Mouse (Mus musculus): ENCODE data around the gene Pip5k1c. TPM values are rescaled to one million over a fixed set of nuclear protein-coding genes. Genes with fewer than 3 reads are reported as not detected.

The Pip5k1c gene
- polyA plus RNA-seq, 1 experiment from 2014 or later, result 74.9 TPM

DNA sequence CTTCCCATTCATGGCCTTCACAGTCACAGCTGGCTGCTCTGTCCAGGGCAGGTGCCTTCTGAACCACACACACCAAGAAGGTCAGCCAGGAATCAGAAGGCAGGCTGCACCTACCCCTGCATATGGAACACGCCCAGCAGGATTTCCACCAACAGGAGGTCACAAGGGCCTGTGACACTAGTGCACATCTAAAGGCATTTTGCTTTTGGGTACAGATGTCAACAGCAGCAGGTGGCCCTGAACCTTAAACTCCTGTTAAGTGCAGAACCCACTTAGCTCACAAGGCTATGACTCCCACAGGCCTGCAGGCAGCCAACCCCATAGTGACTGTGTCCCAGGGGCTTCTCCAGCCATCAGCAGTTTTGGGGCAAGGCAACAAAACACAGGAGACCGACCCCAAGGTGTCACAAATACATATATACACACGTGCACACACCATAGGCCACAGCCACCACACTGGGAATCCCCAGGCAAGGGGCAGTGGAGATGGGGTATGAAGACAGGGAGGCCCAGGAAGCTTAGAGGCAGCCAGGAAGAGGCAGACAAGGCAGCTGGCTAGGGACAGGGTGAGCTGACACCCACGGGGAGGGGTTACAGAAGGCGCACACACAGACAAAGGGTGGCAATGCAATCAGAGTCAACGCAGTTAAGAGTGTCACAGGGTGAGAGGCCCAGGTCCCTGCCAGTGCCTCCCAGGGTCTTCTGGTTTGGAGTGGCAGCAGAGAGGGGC lies 73.9 kb downstream of the Pip5k1c start:
- Histone ChIP-seq H3K4me1 (replicated peaks; ENCODE audit: control insufficient read depth, insufficient read depth, low read length) (peaks cover 29% of the 10 kb centered on the region), H3K36me3 (ENCODE audit: control insufficient read depth, insufficient read depth, low read length) (peaks cover 32% of the 10 kb centered on the region), H3K27me3 (ENCODE audit: control insufficient read depth, insufficient read depth, low read length) (peaks cover 19% of the 10 kb centered on the region), H3K4me3 (ENCODE audit: low read depth, low read length) (no peak overlapping the region), H3K4me2 (ENCODE audit: low read depth, low read length, severe bottlenecking) (no peak overlapping the region), H3K9me3 (ENCODE audit: control insufficient read depth, low read length) (no peaks in the 10 kb centered on the region), H3K27ac (ENCODE audit: low read depth, low read length) (no peak overlapping the region), H3K9ac (ENCODE audit: low read length) (no peak overlapping the region)
- WGBS, result 83% methylated on average over 6 of the region's 6 CpGs
- no peak for ATAC-seq (replicated peaks; ENCODE audit: low FRiP score)
- DNase-seq (ENCODE audit: low spot score), result no peak

DNA sequence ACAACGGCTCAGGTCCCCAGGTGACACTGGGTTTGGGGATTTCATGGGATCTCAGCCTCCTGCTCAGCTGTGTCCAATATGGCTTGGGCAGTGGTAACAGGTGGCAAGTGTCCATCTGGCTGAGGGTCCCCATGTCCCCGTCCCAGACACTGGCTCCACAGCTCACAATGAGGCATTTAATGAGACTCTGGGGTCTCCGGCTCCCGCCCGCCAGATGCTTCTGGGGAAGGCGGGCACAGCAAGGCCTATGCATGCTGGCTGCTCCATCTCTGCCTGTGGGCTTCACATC lies 74.4 kb downstream of the Pip5k1c start:
- no peak for DNase-seq (ENCODE audit: low spot score)
- peaks cover 19% of the 10 kb centered on the region for H3K27me3 ChIP-seq (ENCODE audit: control insufficient read depth, insufficient read depth, low read length)
- H3K27ac ChIP-seq (ENCODE audit: low read depth, low read length), result no peak overlapping the region
- H3K9ac ChIP-seq (ENCODE audit: low read length), result no peak overlapping the region
- no peak overlapping the region for H3K4me2 ChIP-seq (ENCODE audit: low read depth, low read length, severe bottlenecking)
- H3K9me3 ChIP-seq (ENCODE audit: control insufficient read depth, low read length), result no peaks in the 10 kb centered on the region
- H3K36me3 ChIP-seq (ENCODE audit: control insufficient read depth, insufficient read depth, low read length), result peaks cover 32% of the 10 kb centered on the region
- no peak for ATAC-seq (replicated peaks; ENCODE audit: low FRiP score)
- 86% methylated on average over 6 of the region's 6 CpGs for WGBS
- H3K4me3 ChIP-seq (ENCODE audit: low read depth, low read length), result no peak overlapping the region
- peaks cover 29% of the 10 kb centered on the region for H3K4me1 ChIP-seq (replicated peaks; ENCODE audit: control insufficient read depth, insufficient read depth, low read length)

Small RNAs within 50 kb of the gene (microRNA-seq; reads per million reads assigned to microRNA genes)
- gene Mir3057 (ENCODE audit: insufficient number of aligned reads), result 20.2 reads per million, percentile 13 among the genes with 10 or more reads in this experiment

Other genes starting within 250 kb of the Pip5k1c start
- 259 and 265 TPM in 2 replicates for gene Sgta, start 232.8 kb upstream of the Pip5k1c start, polyA plus RNA-seq (2014; fragmentation: Nextera tagmentation; extraction: Ambion mirVana)
- gene Thop1, start 222.9 kb upstream of the Pip5k1c start, polyA plus RNA-seq (2014; fragmentation: Nextera tagmentation; extraction: Ambion mirVana), result 76.1 and 78.9 TPM in 2 replicates
- 0.33 and 0.49 TPM in 2 replicates for gene Creb3l3, start 194.1 kb upstream of the Pip5k1c start, polyA plus RNA-seq (2014; fragmentation: Nextera tagmentation; extraction: Ambion mirVana)
- 212 and 232 TPM in 2 replicates for gene Map2k2, start 187.0 kb upstream of the Pip5k1c start, polyA plus RNA-seq (2014; fragmentation: Nextera tagmentation; extraction: Ambion mirVana)
- gene Zbtb7a, start 157.7 kb upstream of the Pip5k1c start, polyA plus RNA-seq (2014; fragmentation: Nextera tagmentation; extraction: Ambion mirVana), result 8.8 and 10.1 TPM in 2 replicates
- gene Pias4, start 125.0 kb upstream of the Pip5k1c start, polyA plus RNA-seq (2014; fragmentation: Nextera tagmentation; extraction: Ambion mirVana), result 54.0 and 65.0 TPM in 2 replicates
- gene Eef2, start 116.3 kb upstream of the Pip5k1c start, polyA plus RNA-seq (2014; fragmentation: Nextera tagmentation; extraction: Ambion mirVana), result 467 and 501 TPM in 2 replicates
- gene Dapk3, start 110.0 kb upstream of the Pip5k1c start, polyA plus RNA-seq (2014; fragmentation: Nextera tagmentation; extraction: Ambion mirVana), result 54.8 and 59.3 TPM in 2 replicates
- gene 4930442H23Rik, start 109.1 kb upstream of the Pip5k1c start, polyA plus RNA-seq (2014; fragmentation: Nextera tagmentation; extraction: Ambion mirVana), result not detected in 2 replicates
- gene Nmrk2, start 90.9 kb upstream of the Pip5k1c start, polyA plus RNA-seq (2014; fragmentation: Nextera tagmentation; extraction: Ambion mirVana), result not detected in 2 replicates
- gene Atcay, start 62.1 kb upstream of the Pip5k1c start, polyA plus RNA-seq (2014; fragmentation: Nextera tagmentation; extraction: Ambion mirVana), result 20.9 and 23.2 TPM in 2 replicates
- gene Zfr2, start 59.8 kb upstream of the Pip5k1c start, polyA plus RNA-seq (2014; fragmentation: Nextera tagmentation; extraction: Ambion mirVana), result 5.3 and 6.4 TPM in 2 replicates
- 2.6 and 4.0 TPM in 2 replicates for gene Matk, start 40.0 kb upstream of the Pip5k1c start, polyA plus RNA-seq (2014; fragmentation: Nextera tagmentation; extraction: Ambion mirVana)
- 147 and 154 TPM in 2 replicates for gene Mrpl54, start 26.0 kb upstream of the Pip5k1c start, polyA plus RNA-seq (2014; fragmentation: Nextera tagmentation; extraction: Ambion mirVana)
- 36.2 and 42.0 TPM in 2 replicates for gene Apba3, start 26.0 kb upstream of the Pip5k1c start, polyA plus RNA-seq (2014; fragmentation: Nextera tagmentation; extraction: Ambion mirVana)
- gene Tjp3, start 1.4 kb upstream of the Pip5k1c start, polyA plus RNA-seq (2014; fragmentation: Nextera tagmentation; extraction: Ambion mirVana), result 10.1 and 11.9 TPM in 2 replicates
- gene Cactin, start 28.1 kb downstream of the Pip5k1c start, polyA plus RNA-seq (2014; fragmentation: Nextera tagmentation; extraction: Ambion mirVana), result 51.2 and 53.2 TPM in 2 replicates
- gene Tbxa2r, start 35.8 kb downstream of the Pip5k1c start, polyA plus RNA-seq (2014; fragmentation: Nextera tagmentation; extraction: Ambion mirVana), result 1.9 and 2.6 TPM in 2 replicates
- gene Gipc3, start 50.3 kb downstream of the Pip5k1c start, polyA plus RNA-seq (2014; fragmentation: Nextera tagmentation; extraction: Ambion mirVana), result 0.07 TPM in 1 of 2 replicates, not detected in the other
- 109 and 111 TPM in 2 replicates for gene Hmg20b, start 57.5 kb downstream of the Pip5k1c start, polyA plus RNA-seq (2014; fragmentation: Nextera tagmentation; extraction: Ambion mirVana)
- gene Mfsd12, start 64.5 kb downstream of the Pip5k1c start, polyA plus RNA-seq (2014; fragmentation: Nextera tagmentation; extraction: Ambion mirVana), result 4.5 and 4.7 TPM in 2 replicates
- gene 4930404N11Rik, start 72.9 kb downstream of the Pip5k1c start, polyA plus RNA-seq (2014; fragmentation: Nextera tagmentation; extraction: Ambion mirVana), result 0.15 and 0.40 TPM in 2 replicates
- gene Fzr1, start 85.6 kb downstream of the Pip5k1c start, polyA plus RNA-seq (2014; fragmentation: Nextera tagmentation; extraction: Ambion mirVana), result 132 and 144 TPM in 2 replicates
- 61.0 and 66.3 TPM in 2 replicates for gene Dohh, start 91.5 kb downstream of the Pip5k1c start, polyA plus RNA-seq (2014; fragmentation: Nextera tagmentation; extraction: Ambion mirVana)
- 3.0 and 3.5 TPM in 2 replicates for gene Gm48551, start 91.5 kb downstream of the Pip5k1c start, polyA plus RNA-seq (2014; fragmentation: Nextera tagmentation; extraction: Ambion mirVana)
- 1.1 and 3.0 TPM in 2 replicates for gene Gm48552, start 96.0 kb downstream of the Pip5k1c start, polyA plus RNA-seq (2014; fragmentation: Nextera tagmentation; extraction: Ambion mirVana)
- gene Smim24, start 100.1 kb downstream of the Pip5k1c start, polyA plus RNA-seq (2014; fragmentation: Nextera tagmentation; extraction: Ambion mirVana), result 2.8 and 3.3 TPM in 2 replicates
- 10.5 and 10.8 TPM in 2 replicates for gene Nfic, start 162.7 kb downstream of the Pip5k1c start, polyA plus RNA-seq (2014; fragmentation: Nextera tagmentation; extraction: Ambion mirVana)
- gene Celf5, start 189.7 kb downstream of the Pip5k1c start, polyA plus RNA-seq (2014; fragmentation: Nextera tagmentation; extraction: Ambion mirVana), result 9.7 and 19.6 TPM in 2 replicates
- gene Ncln, start 203.4 kb downstream of the Pip5k1c start, polyA plus RNA-seq (2014; fragmentation: Nextera tagmentation; extraction: Ambion mirVana), result 71.8 and 72.3 TPM in 2 replicates
- gene S1pr4, start 207.2 kb downstream of the Pip5k1c start, polyA plus RNA-seq (2014; fragmentation: Nextera tagmentation; extraction: Ambion mirVana), result 0.36 and 0.68 TPM in 2 replicates
- gene Gna15, start 231.3 kb downstream of the Pip5k1c start, polyA plus RNA-seq (2014; fragmentation: Nextera tagmentation; extraction: Ambion mirVana), result 0.45 and 0.68 TPM in 2 replicates

All from forebrain, embryonic 11.5 days (tissue).